Mouse (Mus musculus): ENCODE data around the gene Smtnl2.
"Not testable (repeated sequence)": the region's sequence is repeated elsewhere in the genome, so short reads cannot be mapped to it uniquely, and the experiment has no call there.

Smtnl2 gene

DNA sequence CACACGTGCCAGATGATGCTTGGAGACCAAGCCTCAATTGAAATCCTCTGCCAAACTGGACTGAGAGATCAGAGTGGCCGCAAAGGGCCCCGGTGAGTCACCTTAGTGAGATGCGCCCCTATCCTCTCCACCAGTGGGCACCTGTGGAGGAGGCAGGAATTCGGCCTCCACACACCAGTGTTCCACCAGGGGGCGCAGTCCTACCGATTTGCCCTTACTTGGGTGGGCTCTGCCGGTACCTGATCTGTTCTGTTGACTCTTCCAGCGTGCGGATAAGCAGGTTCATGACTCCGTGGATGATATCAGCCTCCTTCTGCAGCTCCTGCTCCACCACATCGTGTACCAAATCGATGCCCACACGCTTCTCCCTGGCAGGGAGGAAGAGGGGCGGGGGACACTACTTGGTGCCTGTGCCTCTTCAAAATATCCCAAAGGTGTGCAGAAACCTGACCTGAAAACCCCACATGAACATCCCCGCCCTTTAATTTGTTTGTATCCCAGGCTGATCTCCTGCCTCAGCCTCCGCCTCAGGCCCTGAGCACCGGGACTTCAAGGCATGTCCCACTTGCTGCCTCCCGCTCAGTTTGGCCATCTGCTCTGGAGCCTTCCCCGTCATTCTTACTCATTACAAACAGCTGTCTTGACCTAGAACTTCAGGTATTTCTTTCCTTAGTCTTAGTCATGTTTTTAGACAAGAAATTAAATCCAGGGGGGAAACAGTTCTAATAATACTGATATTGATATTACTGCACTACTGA lies 56.4 kb downstream of the Smtnl2 start:
- peak; percentile 89 for DNase-seq

DNA sequence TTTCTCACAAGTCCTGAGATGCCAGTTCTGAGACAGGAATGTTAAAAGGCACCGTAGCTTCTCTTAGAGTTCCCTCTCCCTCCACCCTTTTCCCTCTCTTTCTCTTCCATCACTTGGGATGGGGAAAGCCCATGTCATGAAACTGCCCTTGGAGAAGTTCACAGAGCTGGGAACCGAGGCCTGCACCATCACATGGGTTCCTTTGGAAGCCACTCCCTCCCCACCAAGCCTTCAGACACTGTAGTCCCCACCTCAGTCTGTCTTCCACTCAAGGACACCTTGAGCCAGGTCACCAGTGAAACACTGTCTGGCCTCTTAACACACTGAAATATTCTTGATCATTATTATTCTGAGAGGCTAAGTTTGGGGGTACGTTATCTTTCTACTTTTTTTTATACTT lies 58.3 kb downstream of the Smtnl2 start:
- DNase-seq = no peak

DNA sequence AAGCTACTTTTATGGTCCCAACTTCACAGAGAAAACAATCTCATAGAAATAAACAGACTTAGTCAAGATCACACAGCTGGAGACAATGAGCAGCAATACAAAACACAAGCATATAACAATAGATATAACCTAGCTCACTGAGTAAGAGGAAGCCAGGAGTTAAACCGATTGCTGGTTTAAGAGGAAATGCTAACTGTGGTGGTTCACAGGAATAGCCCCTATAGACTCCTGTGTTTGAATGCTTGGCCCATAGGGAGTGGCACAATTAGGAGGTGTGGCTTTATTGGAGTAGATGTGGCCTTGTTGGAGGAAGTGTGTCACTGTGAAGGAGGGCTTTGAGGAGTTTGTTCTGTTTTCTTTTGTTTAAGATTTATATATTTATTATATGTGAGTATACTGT lies 59.2 kb downstream of the Smtnl2 start:
- no peak for DNase-seq

DNA sequence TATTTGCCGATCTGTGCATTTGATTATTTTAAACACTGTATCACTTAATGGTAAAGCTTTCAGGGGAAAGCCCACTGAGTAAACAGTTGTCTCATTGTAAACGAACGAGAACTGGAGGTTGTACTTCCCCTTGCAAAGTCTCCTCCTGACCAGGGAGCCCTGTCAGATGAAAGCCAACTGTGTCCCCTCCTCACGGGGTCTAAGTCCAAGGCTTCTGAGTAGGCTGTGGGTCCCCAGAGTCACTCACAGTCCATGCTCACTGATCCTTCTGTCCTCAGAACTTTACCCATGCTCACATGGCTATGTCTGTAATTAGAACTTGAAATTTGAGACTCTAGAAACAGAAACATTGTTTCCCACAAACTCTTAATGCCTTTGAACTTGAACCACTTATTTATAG lies 61.9 kb downstream of the Smtnl2 start:
- no peak for DNase-seq

DNA sequence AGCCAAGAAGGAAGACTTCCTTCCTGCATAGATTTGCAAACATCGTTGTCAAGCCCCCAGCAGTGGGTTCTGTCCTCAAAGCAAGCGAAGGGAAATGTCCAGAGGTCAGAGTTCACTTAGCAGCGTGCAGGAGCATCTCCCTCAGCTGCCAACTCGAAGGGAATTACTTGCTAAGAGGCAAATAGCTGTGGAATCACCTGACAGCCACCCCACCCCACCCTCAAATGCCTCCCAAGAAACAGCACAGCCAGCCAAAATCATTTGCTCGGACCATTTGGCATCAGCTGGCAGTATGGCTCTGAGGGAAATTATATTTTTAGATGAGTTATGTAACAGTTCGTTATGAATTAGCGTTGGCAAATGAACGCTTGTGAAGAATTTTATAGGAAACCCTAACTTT lies 62.5 kb downstream of the Smtnl2 start:
- peak; percentile 30 for DNase-seq

DNA sequence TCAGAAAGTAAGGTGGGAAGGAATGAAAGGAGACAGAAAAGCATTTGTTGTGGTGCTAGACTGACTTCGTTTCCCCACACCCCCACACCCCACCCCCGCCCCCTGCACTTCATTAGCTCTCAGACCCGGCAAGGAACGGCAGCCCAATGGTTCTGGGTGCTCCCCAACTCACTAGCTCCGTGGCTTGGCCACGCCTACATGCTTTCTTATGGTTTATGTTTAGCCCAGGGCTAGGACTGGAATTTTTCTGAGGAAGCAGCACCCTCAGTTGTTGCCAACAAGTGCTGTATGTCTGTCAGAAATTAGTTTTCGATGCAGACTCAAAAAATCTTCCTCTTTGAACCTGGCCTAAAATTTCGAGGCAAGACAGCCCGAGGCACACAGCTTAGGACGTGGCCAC lies 63.0 kb downstream of the Smtnl2 start:
- peak; percentile 56 for DNase-seq

DNA sequence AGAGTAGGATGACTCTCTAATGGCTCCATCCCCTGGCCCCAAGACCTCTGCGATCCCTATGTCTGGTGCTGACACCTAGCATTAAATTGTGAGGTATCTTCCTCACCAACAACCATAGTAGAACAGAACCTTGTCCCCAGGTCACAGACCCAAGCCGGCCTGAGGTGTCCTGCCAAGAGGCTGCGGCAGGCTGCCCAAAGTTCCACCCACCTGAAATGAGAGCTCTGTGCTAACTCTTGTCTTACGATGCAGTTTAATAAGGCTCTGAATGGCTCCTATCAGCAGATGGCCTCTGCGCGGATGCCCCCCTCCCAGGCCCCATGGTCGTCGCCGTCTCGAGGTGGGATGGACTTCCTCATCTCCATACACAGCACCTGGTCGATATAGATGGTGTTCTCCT lies 67.0 kb downstream of the Smtnl2 start:
- no peak for DNase-seq

DNA sequence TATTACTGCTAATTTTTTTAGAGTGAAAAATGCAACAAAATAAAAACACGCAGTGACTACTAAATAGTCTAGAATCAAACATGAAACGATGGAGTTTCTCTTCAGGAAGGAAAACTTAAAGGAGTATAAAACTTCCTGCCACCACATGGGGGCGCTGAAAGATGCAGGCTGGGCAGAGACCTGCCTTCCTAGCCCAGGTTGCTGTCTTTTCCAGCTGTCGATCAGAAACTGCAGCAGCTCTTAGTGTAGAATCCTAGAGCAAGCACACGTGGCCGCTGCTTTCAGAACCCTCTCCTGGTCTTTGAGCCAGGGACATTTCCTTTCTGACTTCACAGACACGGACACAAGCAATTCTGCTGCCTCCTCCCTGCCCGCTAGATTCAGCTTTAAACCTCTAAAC lies 67.6 kb downstream of the Smtnl2 start:
- DNase-seq = peak; percentile 79

DNA sequence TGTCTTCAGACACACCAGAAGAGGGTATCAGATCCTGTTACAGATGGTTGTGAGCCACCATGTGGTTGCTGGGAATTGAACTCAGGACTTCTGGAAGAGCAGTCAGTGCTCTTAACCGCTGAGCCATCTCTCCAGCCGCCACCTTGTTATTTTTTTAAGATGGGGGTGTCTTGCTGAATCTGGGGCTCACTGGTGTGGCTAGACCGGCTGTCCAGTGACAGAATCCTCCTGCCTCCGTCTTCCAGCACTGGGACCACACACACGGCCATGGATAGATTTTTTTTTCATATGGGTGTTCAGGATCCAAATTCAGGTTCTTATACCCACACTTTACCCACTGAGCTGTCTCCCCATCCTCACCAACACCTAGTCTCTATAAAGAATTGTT lies 68.3 kb downstream of the Smtnl2 start:
- not testable (repeated sequence) for DNase-seq

DNA sequence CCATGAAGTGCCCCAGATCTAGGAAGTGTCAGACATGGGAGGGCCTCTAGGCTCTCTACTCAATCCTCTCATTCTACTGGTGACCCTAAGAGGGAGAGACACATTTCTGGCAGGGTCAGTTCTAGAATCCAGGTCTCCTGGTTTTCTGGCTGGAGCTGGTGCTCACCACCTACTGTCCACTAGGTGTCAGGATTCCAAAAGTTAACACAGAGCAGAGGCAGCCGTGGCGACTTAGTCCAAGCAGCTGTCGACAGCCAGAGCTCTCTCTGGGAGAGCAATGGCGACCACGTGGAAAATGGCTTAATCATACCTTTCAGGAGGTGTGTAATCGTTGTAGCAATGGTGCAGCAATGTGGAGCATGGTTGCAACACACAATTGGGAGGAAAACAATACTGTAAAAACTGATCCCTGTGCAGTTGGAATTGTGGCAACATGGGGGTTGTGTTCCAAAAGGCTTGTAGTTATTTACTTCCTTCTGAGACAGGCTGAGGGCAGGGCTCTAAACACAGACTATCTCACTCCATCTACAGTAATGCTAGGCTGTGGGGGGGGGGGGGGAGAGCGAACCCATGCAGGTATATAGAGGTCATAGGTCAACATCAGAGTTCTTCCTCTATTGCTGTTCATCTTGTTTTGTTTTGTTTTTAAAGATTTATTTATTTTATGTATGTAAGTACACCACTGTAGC lies 68.8 kb downstream of the Smtnl2 start:
- DNase-seq = peak; percentile 77

DNA sequence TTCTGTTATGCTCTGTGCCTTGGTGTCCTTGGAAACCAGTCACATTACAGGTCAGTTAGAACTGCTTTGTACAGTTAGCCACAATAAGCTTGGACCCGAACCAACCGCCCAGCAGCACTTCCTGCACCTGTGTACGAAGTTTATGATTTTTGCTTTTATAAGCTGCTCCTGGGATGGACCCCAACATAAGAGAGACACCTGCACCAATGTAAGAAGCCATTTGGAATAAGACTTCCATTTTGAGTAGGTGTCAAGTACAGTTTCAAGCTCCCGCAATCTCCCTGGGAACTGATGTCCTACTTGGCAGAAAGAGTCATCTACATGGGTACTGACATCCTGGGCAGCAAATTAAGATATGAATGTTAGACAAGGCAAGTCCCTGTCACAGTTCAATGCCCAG lies 71.8 kb downstream of the Smtnl2 start:
- no peak for DNase-seq
